Mouse (Mus musculus) G1E (cell line): ENCODE data around the gene G6pdx.

Experiments
- CTCF ChIP-seq: IDR thresholded peaks from 2 replicates; pipeline ENCODE4 v1.5.1; 2012; ENCODE audit warnings: low read depth, low read length, inconsistent platforms, mixed read lengths
- TAL1 ChIP-seq: conservative IDR thresholded peaks from 2 replicates; pipeline ENCODE4 v1.6.1; 2012; ENCODE audit warnings: low read depth, low read length, inconsistent platforms, mixed read lengths

- TF ChIP-seq TAL1 (no peak), CTCF (no peak)
These were observed 44.5 kb downstream of the G6pdx start for GRCm38 (mm10) chrX:74384451-74384850.
